Mouse (Mus musculus) G1E (cell line): ENCODE results near the gene Tm4sf1. TPM values are rescaled to one million over a fixed set of nuclear protein-coding genes. Genes with fewer than 3 reads are reported as not detected.

ENCODE experiments used
- ATAC-seq: 2 replicates; pipeline ENCODE4 v1.8.0; 2016; ENCODE audit warnings: mild to moderate bottlenecking; ENCODE audit not compliant: insufficient number of reproducible peaks, poor library complexity, low FRiP score, severe bottlenecking; ENCODE audit errors: extremely low read depth
- DNase-seq: peaks from one replicate; pipeline ENCODE4 v3.0.0; 2012; ENCODE audit warnings: low spot score
- H3K27me3 ChIP-seq: 2 replicates; pipeline ENCODE4 v1.6.1; 2012; ENCODE audit warnings: mild to moderate bottlenecking, low read length, inconsistent platforms; ENCODE audit not compliant: insufficient read depth
- H3K36me3 ChIP-seq: replicated peaks from 2 replicates; pipeline ENCODE3; 2012; ENCODE audit warnings: mild to moderate bottlenecking, inconsistent platforms
- H3K4me1 ChIP-seq: 2 replicates; pipeline ENCODE4 v1.6.1; 2012; ENCODE audit warnings: low read depth, low read length, inconsistent platforms, mixed read lengths; ENCODE audit not compliant: insufficient read depth
- H3K4me3 ChIP-seq: 2 replicates; pipeline ENCODE4 v1.5.1; 2012; ENCODE audit warnings: low read depth, mild to moderate bottlenecking, inconsistent platforms, low read length, moderate library complexity, mixed read lengths
- H3K9me3 ChIP-seq: replicated peaks from 2 replicates; pipeline ENCODE4 v1.6.1; 2012; ENCODE audit warnings: inconsistent platforms
- CTCF ChIP-seq: IDR thresholded peaks from 2 replicates; pipeline ENCODE4 v1.5.1; 2012; ENCODE audit warnings: low read depth, low read length, inconsistent platforms, mixed read lengths
- GATA1 ChIP-seq: IDR thresholded peaks from 2 replicates; pipeline ENCODE4 v1.6.1; 2012; ENCODE audit warnings: borderline replicate concordance, low read length, inconsistent platforms, mixed read lengths
- GATA2 ChIP-seq: IDR thresholded peaks from 2 replicates; pipeline ENCODE4 v1.6.1; 2012; ENCODE audit warnings: low read depth, low read length, inconsistent platforms, borderline replicate concordance
- POLR2AphosphoS5 ChIP-seq: IDR thresholded peaks from 2 replicates; pipeline ENCODE4 v1.6.1; 2012; ENCODE audit warnings: low read depth, low read length, inconsistent platforms; ENCODE audit not compliant: insufficient replicate concordance
- TAL1 ChIP-seq: conservative IDR thresholded peaks from 2 replicates; pipeline ENCODE4 v1.6.1; 2012; ENCODE audit warnings: low read depth, low read length, inconsistent platforms, mixed read lengths
- polyA plus RNA-seq: library from polyadenylated mRNA; stranded (reverse); fragments of >175 nt; gene quantifications from 2 replicates; pipeline ENCODE4 v1.2.3, GENCODE M21; 2012
- total RNA-seq, 2 experiments: library from RNA; stranded (forward) in 1 of 2; stranded (reverse) in 1 of 2; fragments of 200-1000 nt in 1 of 2; fragments of >200 nt in 1 of 2; fragmentation: Nextera tagmentation in 1 of 2; gene quantifications; 2 replicates each; pipeline ENCODE4 v1.2.3; 2014 to 2017

Tm4sf1 gene
- total and polyA plus RNA-seq, 3 experiments, result 0.05 TPM; not detected in 2

DNA sequence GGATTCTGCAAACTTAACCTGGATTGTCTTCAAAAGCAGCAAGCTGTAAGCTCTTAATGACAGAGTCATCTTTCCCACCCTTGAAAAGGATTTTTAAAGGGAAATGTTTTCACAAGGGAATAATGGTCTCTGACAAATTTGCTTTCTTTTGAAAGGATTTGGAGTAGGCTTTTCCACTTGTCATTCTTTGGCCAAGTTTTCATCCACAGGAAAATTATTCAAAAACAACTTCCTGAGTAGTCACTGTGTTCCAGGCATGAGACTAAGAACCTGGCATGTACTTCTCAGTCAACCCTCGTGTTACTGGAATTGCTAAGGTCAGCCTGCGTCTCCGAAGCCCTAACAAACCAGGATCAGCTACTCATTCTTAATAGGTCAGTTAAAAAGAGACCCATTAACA, 5.3 kb upstream of the Tm4sf1 start:
- no peaks in the 10 kb centered on the region for H3K4me1 ChIP-seq
- H3K9me3 ChIP-seq, result peaks cover 3% of the 10 kb centered on the region; the same call in 1 of the 2 replicates
- no peaks in the 10 kb centered on the region for H3K36me3 ChIP-seq
- DNase-seq (no peak), ATAC-seq (no peak)
- no peaks in the 10 kb centered on the region for H3K27me3 ChIP-seq
- TF ChIP-seq TAL1 (no peak), POLR2AphosphoS5 (no peak), CTCF (no peak), GATA2 (no peak), GATA1 (no peak)
- H3K4me3 ChIP-seq, result no peak overlapping the region

DNA sequence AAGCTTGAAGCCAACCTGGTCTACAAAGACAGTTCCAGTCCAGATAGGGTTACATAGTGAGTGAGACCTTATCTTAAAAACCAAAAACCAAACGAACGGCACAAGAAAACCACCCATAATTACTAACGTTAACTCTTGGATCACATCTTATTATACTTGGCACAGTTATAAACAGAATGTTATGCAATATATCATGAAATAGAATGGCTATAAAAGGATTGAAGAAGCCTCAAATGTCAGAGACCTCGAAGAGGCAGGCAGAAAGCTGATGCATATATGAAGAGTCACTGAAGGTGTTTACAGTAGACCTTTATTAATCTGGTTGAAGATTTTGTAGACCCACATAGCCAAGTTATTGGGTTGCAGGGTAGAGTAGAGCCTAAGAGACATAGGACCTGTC, 3.8 kb upstream of the Tm4sf1 start:
- DNase-seq (no peak), ATAC-seq (no peak)
- Histone ChIP-seq H3K27me3 (no peaks in the 10 kb centered on the region), H3K4me3 (no peak overlapping the region), H3K36me3 (no peaks in the 10 kb centered on the region), H3K9me3 (peaks cover 3% of the 10 kb centered on the region; the same call in 1 of the 2 replicates), H3K4me1 (no peaks in the 10 kb centered on the region)
- TF ChIP-seq GATA2 (no peak), GATA1 (no peak), TAL1 (no peak), POLR2AphosphoS5 (no peak), CTCF (no peak)

DNA sequence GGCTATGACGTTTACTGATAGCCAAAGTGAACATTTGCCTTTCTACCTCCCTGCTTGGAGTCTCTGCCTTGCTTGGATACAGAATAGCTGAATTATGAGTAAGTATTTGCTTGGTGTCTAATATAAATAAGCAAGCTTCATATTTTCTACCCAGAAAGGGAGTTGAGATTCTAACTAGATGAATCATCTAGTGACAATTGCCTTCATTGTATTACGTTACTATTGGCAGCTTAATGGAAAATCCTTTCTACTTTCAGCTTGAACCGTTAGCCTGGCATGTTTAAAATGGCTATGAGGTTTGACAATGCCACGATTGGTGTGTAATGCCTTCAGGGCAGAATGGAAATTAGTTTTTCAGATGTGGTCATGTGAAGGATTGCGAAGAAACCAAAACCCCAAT, 2.7 kb upstream of the Tm4sf1 start:
- H3K36me3 ChIP-seq, result no peaks in the 10 kb centered on the region
- no peak for TF ChIP-seq CTCF
- no peak for TF ChIP-seq GATA2
- TF ChIP-seq TAL1, result no peak
- no peak for TF ChIP-seq POLR2AphosphoS5
- no peak for TF ChIP-seq GATA1
- no peak overlapping the region for H3K4me3 ChIP-seq
- ATAC-seq, result no peak
- DNase-seq, result no peak
- H3K4me1 ChIP-seq, result no peaks in the 10 kb centered on the region
- no peaks in the 10 kb centered on the region for H3K27me3 ChIP-seq
- H3K9me3 ChIP-seq, result peaks cover 3% of the 10 kb centered on the region; the same call in 1 of the 2 replicates

DNA sequence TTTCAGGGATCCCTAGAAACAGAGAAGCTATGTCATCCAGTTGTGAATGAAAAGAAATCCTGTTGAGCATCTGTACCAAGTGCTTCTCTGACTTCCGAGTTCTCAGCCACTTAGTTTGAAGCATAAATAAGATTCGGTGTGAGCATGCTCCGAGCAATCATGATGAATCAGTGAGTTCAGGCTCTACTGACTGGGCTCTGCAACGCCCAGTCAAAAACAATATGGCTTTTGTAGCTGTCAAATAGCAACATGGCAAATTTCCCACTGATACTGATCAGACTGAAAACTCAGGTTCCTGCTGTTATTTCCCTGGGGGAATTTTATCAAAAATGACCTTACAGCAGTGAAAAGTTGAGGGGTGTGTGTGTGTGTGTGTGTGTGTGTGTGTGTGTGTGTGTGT, 2.3 kb upstream of the Tm4sf1 start:
- no peak for TF ChIP-seq GATA2
- no peak for TF ChIP-seq POLR2AphosphoS5
- TF ChIP-seq CTCF, result no peak
- ATAC-seq, result no peak
- no peaks in the 10 kb centered on the region for H3K36me3 ChIP-seq
- H3K4me1 ChIP-seq, result no peaks in the 10 kb centered on the region
- no peak for DNase-seq
- H3K9me3 ChIP-seq, result peaks cover 3% of the 10 kb centered on the region; the same call in 1 of the 2 replicates
- H3K4me3 ChIP-seq, result no peak overlapping the region
- H3K27me3 ChIP-seq, result no peaks in the 10 kb centered on the region

DNA sequence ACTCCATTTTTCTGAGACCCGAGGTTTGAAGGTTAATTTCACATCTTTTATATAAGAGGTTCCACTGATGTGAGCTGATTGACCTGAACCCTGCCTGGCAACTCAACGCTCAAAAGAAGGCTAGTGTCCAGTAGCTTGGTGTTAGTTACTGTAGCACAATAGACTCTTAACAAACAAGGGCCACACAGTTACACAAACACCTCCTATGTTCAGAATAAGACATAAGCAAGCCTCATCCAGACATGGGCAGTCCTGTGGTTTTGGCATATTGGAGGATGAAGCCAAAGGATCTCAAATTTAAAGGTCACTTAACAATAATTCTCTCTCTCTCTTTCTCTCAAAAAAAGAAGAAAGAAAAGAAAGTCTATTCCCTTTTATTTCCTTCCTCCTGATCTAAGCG, 1.7 kb upstream of the Tm4sf1 start:
- ATAC-seq, result no peak
- Histone ChIP-seq H3K36me3 (no peaks in the 10 kb centered on the region), H3K4me3 (no peak overlapping the region), H3K4me1 (no peaks in the 10 kb centered on the region), H3K9me3 (peaks cover 8% of the 10 kb centered on the region; the same call in 1 of the 2 replicates), H3K27me3 (no peaks in the 10 kb centered on the region)
- TF ChIP-seq POLR2AphosphoS5 (no peak), CTCF (no peak), GATA2 (no peak), GATA1 (no peak), TAL1 (no peak)
- no peak for DNase-seq

DNA sequence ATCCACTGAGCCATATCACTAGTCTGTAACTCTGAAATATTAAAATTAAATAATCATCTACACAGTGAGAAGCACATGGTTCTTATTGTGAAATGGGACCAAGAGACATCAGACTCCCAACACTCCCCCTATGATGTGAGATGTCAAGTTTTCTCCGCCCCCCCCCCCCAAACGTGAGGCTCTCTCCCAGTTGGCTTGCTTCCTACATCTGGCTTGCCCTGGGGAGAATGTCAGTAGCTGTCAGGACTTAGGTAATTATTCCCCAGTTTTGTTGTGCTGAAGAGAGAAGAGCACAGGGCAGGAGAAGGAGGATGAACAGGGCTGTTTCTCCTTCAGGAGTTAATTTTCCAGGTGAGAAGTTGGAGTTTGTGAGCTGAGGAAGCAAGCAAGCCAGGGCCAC, 1.1 kb upstream of the Tm4sf1 start:
- H3K4me1 ChIP-seq, result no peaks in the 10 kb centered on the region
- H3K9me3 ChIP-seq, result peaks cover 4% of the 10 kb centered on the region; the same call in 1 of the 2 replicates
- DNase-seq (no peak), ATAC-seq (no peak)
- no peaks in the 10 kb centered on the region for H3K36me3 ChIP-seq
- H3K4me3 ChIP-seq, result no peak overlapping the region
- H3K27me3 ChIP-seq, result no peaks in the 10 kb centered on the region
- TF ChIP-seq GATA1, result no peak
- TF ChIP-seq GATA2, result no peak
- TF ChIP-seq POLR2AphosphoS5, result no peak
- TF ChIP-seq CTCF, result no peak
- no peak for TF ChIP-seq TAL1

DNA sequence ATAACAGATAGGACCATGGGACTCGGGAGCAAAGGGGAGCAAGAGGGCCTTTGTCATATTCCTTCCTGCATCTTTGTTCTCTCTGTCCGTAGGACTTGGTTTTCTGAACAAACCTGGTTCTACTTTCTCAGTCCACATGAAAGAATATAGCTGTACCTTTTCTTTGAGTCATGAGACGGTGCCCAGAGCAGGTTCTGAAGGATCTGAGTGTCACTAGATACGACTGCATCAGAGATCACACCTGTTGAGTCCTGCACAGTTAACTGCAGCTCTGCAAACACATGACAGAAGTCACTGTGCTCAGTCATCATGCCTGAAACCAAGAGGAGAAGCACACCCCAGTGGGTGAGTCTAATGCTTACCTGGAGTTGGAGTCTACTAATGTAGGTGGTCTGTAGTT, 422 bp downstream of the Tm4sf1 start:
- no peaks in the 10 kb centered on the region for H3K4me1 ChIP-seq
- peaks cover 4% of the 10 kb centered on the region; the same call in 1 of the 2 replicates for H3K9me3 ChIP-seq
- TF ChIP-seq GATA2 (no peak), TAL1 (no peak), POLR2AphosphoS5 (no peak), GATA1 (no peak), CTCF (no peak)
- DNase-seq, result no peak
- H3K36me3 ChIP-seq, result no peaks in the 10 kb centered on the region
- no peak overlapping the region for H3K4me3 ChIP-seq
- ATAC-seq, result no peak
- H3K27me3 ChIP-seq, result no peaks in the 10 kb centered on the region
